Mouse (Mus musculus) heart, embryonic 10.5 days (tissue): ENCODE measurements around the gene Rgs10. TPM values are rescaled to one million over a fixed set of nuclear protein-coding genes. Genes with fewer than 3 reads are reported as not detected.
A peak's percentile ranks its signal among the peaks of the same experiment; 100 is the strongest.

ENCODE experiments used
- DNase-seq: peaks from one replicate; pipeline ENCODE4 v3.0.0-alpha.2; 2017; ENCODE audit warnings: low spot score
- H3K27ac ChIP-seq: fragments of 300-500 bp; sonication (generic); 2 replicates; pipeline ENCODE4 v1.5.1; 2016; ENCODE audit warnings: mild to moderate bottlenecking
- H3K27me3 ChIP-seq: fragments of 300-500 bp; sonication (generic); 2 replicates; pipeline ENCODE4 v1.6.1; 2016; ENCODE audit warnings: mild to moderate bottlenecking; ENCODE audit not compliant: poor library complexity, insufficient read depth, severe bottlenecking
- H3K36me3 ChIP-seq: fragments of 300-500 bp; sonication (generic); 2 replicates; pipeline ENCODE4 v1.6.1; 2016; ENCODE audit warnings: mild to moderate bottlenecking, moderate library complexity
- H3K4me1 ChIP-seq: fragments of 300-500 bp; sonication (generic); 2 replicates; pipeline ENCODE4 v1.6.1; 2016; ENCODE audit warnings: mild to moderate bottlenecking
- H3K4me3 ChIP-seq: fragments of 300-500 bp; sonication (generic); 2 replicates; pipeline ENCODE4 v1.5.1; 2016; ENCODE audit warnings: mild to moderate bottlenecking, moderate library complexity
- H3K9me3 ChIP-seq: fragments of 300-500 bp; sonication (generic); 2 replicates; pipeline ENCODE4 v1.6.1; 2016; ENCODE audit warnings: mild to moderate bottlenecking, moderate library complexity
- WGBS: fragments of 180-500 bp; shearing (Covaris S2); methylation state at CpG from one replicate; pipeline ENCODE4 v1.1.7; 2016; 5-methylcytosine and 5-hydroxymethylcytosine counted together
- polyA plus RNA-seq: library from polyadenylated mRNA; unstranded; fragments of >200 nt; fragmentation: Nextera tagmentation; extraction: Ambion mirVana; gene quantifications from 2 replicates; pipeline ENCODE4 v1.2.1, GENCODE M21; 2016

The Rgs10 gene
- polyA plus RNA-seq, 1 experiment from 2014 or later: 19.3 TPM

- H3K36me3 ChIP-seq: no peaks in the 10 kb centered on the region
- no peak overlapping the region for H3K27ac ChIP-seq
- no peaks in the 10 kb centered on the region for H3K9me3 ChIP-seq
- WGBS: 64% methylated on average over 14 of the region's 14 CpGs
- DNase-seq: no peak
- H3K4me1 ChIP-seq: peaks cover 33% of the 10 kb centered on the region
- H3K4me3 ChIP-seq: no peak overlapping the region
- H3K27me3 ChIP-seq: no peaks in the 10 kb centered on the region
Observed at GRCm38 (mm10) chr7:128381811-128382526, 36.6 kb downstream of the Rgs10 start.

GRCm38 (mm10) chr7:128381001-128381400 lies 37.6 kb downstream of the Rgs10 start:
- H3K27me3 ChIP-seq: 0 out of 2 replicates have a peak, but pooled peaks cover 4% of the 10 kb centered on the region
- H3K27ac ChIP-seq: no peak overlapping the region
- no peaks in the 10 kb centered on the region for H3K9me3 ChIP-seq
- 85% methylated on average over 2 of the region's 2 CpGs for WGBS
- H3K4me3 ChIP-seq: no peak overlapping the region
- no peaks in the 10 kb centered on the region for H3K36me3 ChIP-seq
- H3K4me1 ChIP-seq: peaks cover 38% of the 10 kb centered on the region
- no peak for DNase-seq

GRCm38 (mm10) chr7:128379162-128379805 lies 39.3 kb downstream of the Rgs10 start:
- Histone ChIP-seq H3K27ac (0 out of 2 replicates have a peak overlapping the region, but pooled peaks have one; percentile 19), H3K4me1 (peaks cover 39% of the 10 kb centered on the region), H3K27me3 (0 out of 2 replicates have a peak, but pooled peaks cover 4% of the 10 kb centered on the region), H3K36me3 (no peaks in the 10 kb centered on the region), H3K9me3 (no peaks in the 10 kb centered on the region), H3K4me3 (no peak overlapping the region)
- 61% methylated on average over 16 of the region's 16 CpGs for WGBS
- no peak for DNase-seq

GRCm38 (mm10) chr7:128376206-128376701 lies 42.3 kb downstream of the Rgs10 start:
- no peak for DNase-seq
- 80% methylated on average over 11 of the region's 11 CpGs for WGBS
- peaks cover 10% of the 10 kb centered on the region for H3K36me3 ChIP-seq
- no peak overlapping the region for H3K27ac ChIP-seq
- H3K4me3 ChIP-seq: no peak overlapping the region
- H3K27me3 ChIP-seq: 0 out of 2 replicates have a peak, but pooled peaks cover 4% of the 10 kb centered on the region
- peaks cover 23% of the 10 kb centered on the region; the same call in 1 of the 2 replicates for H3K4me1 ChIP-seq
- 0 out of 2 replicates have a peak, but pooled peaks cover 5% of the 10 kb centered on the region for H3K9me3 ChIP-seq

- 0 out of 2 replicates have a peak, but pooled peaks cover 4% of the 10 kb centered on the region for H3K27me3 ChIP-seq
- peaks cover 10% of the 10 kb centered on the region for H3K36me3 ChIP-seq
- no peak overlapping the region for H3K27ac ChIP-seq
- peaks cover 18% of the 10 kb centered on the region for H3K4me1 ChIP-seq
- H3K4me3 ChIP-seq: no peak overlapping the region
- 0 out of 2 replicates have a peak, but pooled peaks cover 5% of the 10 kb centered on the region for H3K9me3 ChIP-seq
- DNase-seq: no peak
- WGBS: 91% methylated on average over 11 of the region's 11 CpGs
Observed at GRCm38 (mm10) chr7:128374156-128374555, 44.4 kb downstream of the Rgs10 start.

GRCm38 (mm10) chr7:128373751-128374150 lies 44.8 kb downstream of the Rgs10 start:
- Histone ChIP-seq H3K36me3 (peaks cover 10% of the 10 kb centered on the region), H3K9me3 (0 out of 2 replicates have a peak, but pooled peaks cover 5% of the 10 kb centered on the region), H3K4me3 (no peak overlapping the region), H3K27ac (no peak overlapping the region), H3K27me3 (0 out of 2 replicates have a peak, but pooled peaks cover 4% of the 10 kb centered on the region), H3K4me1 (peaks cover 17% of the 10 kb centered on the region)
- WGBS: 87% methylated on average over 8 of the region's 8 CpGs
- no peak for DNase-seq

GRCm38 (mm10) chr7:128372331-128372730 lies 46.2 kb downstream of the Rgs10 start:
- peaks cover 10% of the 10 kb centered on the region for H3K36me3 ChIP-seq
- H3K4me3 ChIP-seq: no peak overlapping the region
- WGBS: 47% methylated on average over 3 of the region's 3 CpGs
- no peak overlapping the region for H3K27ac ChIP-seq
- H3K27me3 ChIP-seq: 0 out of 2 replicates have a peak, but pooled peaks cover 4% of the 10 kb centered on the region
- peaks cover 17% of the 10 kb centered on the region for H3K4me1 ChIP-seq
- no peak for DNase-seq
- 0 out of 2 replicates have a peak, but pooled peaks cover 5% of the 10 kb centered on the region for H3K9me3 ChIP-seq

- H3K36me3 ChIP-seq: peaks cover 10% of the 10 kb centered on the region
- no peak for DNase-seq
- H3K27me3 ChIP-seq: no peaks in the 10 kb centered on the region
- H3K4me3 ChIP-seq: no peak overlapping the region
- WGBS: 72% methylated on average over 12 of the region's 12 CpGs
- H3K27ac ChIP-seq: no peak overlapping the region
- 0 out of 2 replicates have a peak, but pooled peaks cover 5% of the 10 kb centered on the region for H3K9me3 ChIP-seq
- H3K4me1 ChIP-seq: peaks cover 20% of the 10 kb centered on the region
Observed at GRCm38 (mm10) chr7:128369366-128369765, 49.2 kb downstream of the Rgs10 start.

GRCm38 (mm10) chr7:128368828-128369227 lies 49.7 kb downstream of the Rgs10 start:
- H3K36me3 ChIP-seq: peaks cover 10% of the 10 kb centered on the region
- H3K4me3 ChIP-seq: no peak overlapping the region
- peaks cover 20% of the 10 kb centered on the region for H3K4me1 ChIP-seq
- WGBS: 86% methylated on average over 6 of the region's 6 CpGs
- H3K9me3 ChIP-seq: 0 out of 2 replicates have a peak, but pooled peaks cover 5% of the 10 kb centered on the region
- no peak overlapping the region for H3K27ac ChIP-seq
- no peak for DNase-seq
- H3K27me3 ChIP-seq: no peaks in the 10 kb centered on the region

GRCm38 (mm10) chr7:128366654-128367053 lies 51.9 kb downstream of the Rgs10 start:
- H3K27ac ChIP-seq: no peak overlapping the region
- 73% methylated on average over 11 of the region's 11 CpGs for WGBS
- H3K4me3 ChIP-seq: no peak overlapping the region
- peaks cover 35% of the 10 kb centered on the region for H3K4me1 ChIP-seq
- no peaks in the 10 kb centered on the region for H3K36me3 ChIP-seq
- no peak for DNase-seq
- H3K9me3 ChIP-seq: no peaks in the 10 kb centered on the region
- H3K27me3 ChIP-seq: no peaks in the 10 kb centered on the region

- Histone ChIP-seq H3K27me3 (no peaks in the 10 kb centered on the region), H3K4me3 (no peak overlapping the region), H3K36me3 (no peaks in the 10 kb centered on the region), H3K9me3 (no peaks in the 10 kb centered on the region), H3K4me1 (peaks cover 30% of the 10 kb centered on the region), H3K27ac (no peak overlapping the region)
- WGBS: 47% methylated on average over 4 of the region's 4 CpGs
- DNase-seq: no peak
Observed at GRCm38 (mm10) chr7:128365096-128365715, 53.4 kb downstream of the Rgs10 start.

- Histone ChIP-seq H3K36me3 (no peaks in the 10 kb centered on the region), H3K27ac (no peak overlapping the region), H3K27me3 (no peaks in the 10 kb centered on the region), H3K9me3 (no peaks in the 10 kb centered on the region), H3K4me1 (peaks cover 29% of the 10 kb centered on the region), H3K4me3 (no peak overlapping the region)
- no peak for DNase-seq
- 74% methylated on average over 11 of the region's 11 CpGs for WGBS
Observed at GRCm38 (mm10) chr7:128364526-128364925, 54.0 kb downstream of the Rgs10 start.
